Mouse (Mus musculus) liver, adult 2 months (tissue): ENCODE measurements at regions not wholly inside any gene's neighbourhood (a gene's known extent, or its start where the extent isn't known, plus 50 kb on each side); places are given as distances from the start of the nearest gene placed in this dataset.

Experiments used
- DNase-seq: peaks from one replicate; pipeline ENCODE4 v3.0.0-alpha.2; 2011; ENCODE audit warnings: low read depth, low spot score; ENCODE audit errors: extremely low read depth
- H3K27ac ChIP-seq: fragments of 200-500 bp; replicated peaks from 2 replicates; pipeline ENCODE4 v1.5.1; 2012; ENCODE audit warnings: low read depth, mild to moderate bottlenecking, control low read depth, inconsistent platforms, low read length; ENCODE audit not compliant: insufficient read depth
- H3K27me3 ChIP-seq: fragments of 200-500 bp; 2 replicates; pipeline ENCODE4 v1.6.1; 2012; ENCODE audit warnings: mild to moderate bottlenecking, moderate library complexity, low read length, inconsistent platforms; ENCODE audit not compliant: control insufficient read depth, insufficient read depth
- H3K36me3 ChIP-seq: fragments of 200-500 bp; 2 replicates; pipeline ENCODE4 v1.6.1; 2012; ENCODE audit warnings: low read length, inconsistent platforms; ENCODE audit not compliant: control insufficient read depth, insufficient read depth
- H3K4me1 ChIP-seq: fragments of 200-500 bp; 2 replicates; pipeline ENCODE4 v1.6.1; 2011; ENCODE audit warnings: low read length; ENCODE audit not compliant: control insufficient read depth, insufficient read depth
- H3K4me3 ChIP-seq: fragments of 200-500 bp; 2 replicates; pipeline ENCODE4 v1.5.1; 2011; ENCODE audit warnings: low read depth, mild to moderate bottlenecking, control low read depth, low read length, moderate library complexity; ENCODE audit not compliant: insufficient read depth
- H3K79me2 ChIP-seq: fragments of 200-500 bp; 2 replicates; pipeline ENCODE4 v1.6.1; 2012; ENCODE audit warnings: inconsistent platforms, mild to moderate bottlenecking, low read length, moderate library complexity; ENCODE audit not compliant: control insufficient read depth, insufficient read depth
- H3K9ac ChIP-seq: fragments of 200-500 bp; 2 replicates; pipeline ENCODE4 v1.6.1; 2012; ENCODE audit warnings: low read depth, mild to moderate bottlenecking, control low read depth, inconsistent platforms, low read length
- CTCF ChIP-seq: fragments of 200-500 bp; IDR thresholded peaks from 2 replicates; pipeline ENCODE4 v1.5.1; 2011; ENCODE audit warnings: low read depth, low read length, control low read depth
- POLR2A ChIP-seq: fragments of 200-500 bp; IDR thresholded peaks from 2 replicates; pipeline ENCODE4 v1.6.1; 2011; ENCODE audit warnings: low read length, control low read depth; ENCODE audit not compliant: insufficient read depth; ENCODE audit errors: extremely low read depth
- WGBS: fragments of 180-500 bp; shearing (Covaris S2); methylation state at CpG from one replicate; pipeline ENCODE4 v1.1.7; 2018; 5-methylcytosine and 5-hydroxymethylcytosine counted together

GRCm38 (mm10) chr8:41824928-41825327, 408.1 kb upstream of the Frg1 start:
- peak; percentile 16 for DNase-seq
- H3K27me3 ChIP-seq, result no peaks in the 10 kb centered on the region
- no peak overlapping the region for H3K27ac ChIP-seq
- no peaks in the 10 kb centered on the region for H3K79me2 ChIP-seq
- 28% methylated on average over 7 of the region's 7 CpGs for WGBS
- H3K4me3 ChIP-seq, result no peak overlapping the region
- TF ChIP-seq POLR2A (no peak), CTCF (no peak)
- no peaks in the 10 kb centered on the region for H3K36me3 ChIP-seq
- no peak overlapping the region for H3K9ac ChIP-seq
- H3K4me1 ChIP-seq, result no peaks in the 10 kb centered on the region

GRCm38 (mm10) chr8:41823041-41823440, 406.2 kb upstream of the Frg1 start:
- Histone ChIP-seq H3K4me1 (no peaks in the 10 kb centered on the region), H3K9ac (no peak overlapping the region), H3K36me3 (no peaks in the 10 kb centered on the region), H3K27me3 (no peaks in the 10 kb centered on the region), H3K27ac (no peak overlapping the region), H3K79me2 (no peaks in the 10 kb centered on the region), H3K4me3 (no peak overlapping the region)
- TF ChIP-seq CTCF, result no peak
- TF ChIP-seq POLR2A, result no peak
- WGBS, result 60% methylated on average over 8 of the region's 8 CpGs
- no peak for DNase-seq

GRCm38 (mm10) chr8:41821676-41822075, 404.8 kb upstream of the Frg1 start:
- no peaks in the 10 kb centered on the region for H3K27me3 ChIP-seq
- H3K27ac ChIP-seq, result no peak overlapping the region
- H3K4me1 ChIP-seq, result no peaks in the 10 kb centered on the region
- TF ChIP-seq POLR2A, result no peak
- TF ChIP-seq CTCF, result no peak
- H3K9ac ChIP-seq, result no peak overlapping the region
- H3K4me3 ChIP-seq, result no peak overlapping the region
- H3K36me3 ChIP-seq, result no peaks in the 10 kb centered on the region
- H3K79me2 ChIP-seq, result no peaks in the 10 kb centered on the region
- DNase-seq, result no peak
- 89% methylated on average over 5 of the region's 5 CpGs for WGBS

DNA sequence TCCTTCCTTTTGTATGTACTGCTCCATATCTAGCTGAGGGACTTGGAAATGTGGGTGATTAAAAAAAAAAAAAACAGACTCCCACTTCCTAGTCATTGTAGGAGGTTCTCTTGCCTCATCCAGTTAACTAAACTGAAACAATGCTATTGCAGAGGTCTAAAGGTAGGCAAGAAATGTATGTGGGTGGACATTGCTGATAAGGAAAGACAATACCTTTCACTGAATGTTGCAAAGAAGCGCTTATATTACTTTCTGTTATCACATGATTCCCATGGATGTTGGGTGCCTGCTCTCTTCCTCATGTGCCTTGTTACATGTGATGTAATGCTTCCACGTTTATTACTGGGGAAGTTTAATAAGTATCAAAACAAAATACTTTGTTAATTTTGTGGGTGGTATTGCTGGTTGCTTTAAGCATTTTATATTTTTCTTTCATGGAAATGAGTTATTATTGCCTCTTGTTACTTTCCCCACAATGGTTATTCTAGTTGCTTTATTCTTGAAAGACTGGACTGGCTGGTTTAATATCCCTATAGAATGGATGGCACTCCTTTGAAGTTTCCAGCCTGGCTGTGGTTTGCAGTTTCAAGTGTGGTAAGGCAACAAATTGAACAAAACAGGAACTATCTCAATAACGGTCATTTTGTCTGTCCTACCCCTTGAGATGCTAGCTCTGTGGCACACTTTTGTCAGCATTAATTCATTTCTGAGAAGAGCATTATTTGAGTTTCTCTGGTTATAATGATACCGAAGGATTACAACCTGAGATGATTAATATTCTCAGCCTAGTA, 403.9 kb upstream of the Frg1 start:
- no peaks in the 10 kb centered on the region for H3K36me3 ChIP-seq
- 71% methylated on average over 4 of the region's 4 CpGs for WGBS
- no peak overlapping the region for H3K4me3 ChIP-seq
- H3K4me1 ChIP-seq, result no peaks in the 10 kb centered on the region
- no peak for DNase-seq
- no peaks in the 10 kb centered on the region for H3K79me2 ChIP-seq
- TF ChIP-seq POLR2A (no peak), CTCF (no peak)
- H3K27me3 ChIP-seq, result no peaks in the 10 kb centered on the region
- no peak overlapping the region for H3K9ac ChIP-seq
- no peak overlapping the region for H3K27ac ChIP-seq

DNA sequence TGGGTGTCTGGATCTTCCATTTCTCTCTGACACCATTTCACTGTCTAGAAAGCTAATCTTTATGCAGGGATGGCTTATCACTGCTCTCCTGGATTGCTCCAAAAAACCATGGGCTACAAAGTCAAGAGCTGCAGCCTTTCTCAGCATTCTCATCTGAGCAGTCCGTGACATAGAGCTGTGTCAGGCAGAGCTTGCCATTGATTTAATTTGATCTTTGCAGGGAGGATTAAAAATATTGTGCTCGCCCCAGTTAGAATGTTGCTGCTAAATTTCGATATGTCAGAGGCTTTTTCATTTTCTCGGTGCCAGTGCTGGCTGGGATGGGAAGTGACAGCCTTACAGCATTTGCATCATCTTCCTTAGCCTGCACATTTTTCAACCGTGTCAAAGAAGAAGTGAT, 401.7 kb upstream of the Frg1 start:
- no peaks in the 10 kb centered on the region for H3K4me1 ChIP-seq
- H3K4me3 ChIP-seq, result no peak overlapping the region
- no peak overlapping the region for H3K9ac ChIP-seq
- H3K36me3 ChIP-seq, result no peaks in the 10 kb centered on the region
- TF ChIP-seq POLR2A (no peak), CTCF (no peak)
- no peaks in the 10 kb centered on the region for H3K79me2 ChIP-seq
- no peak for DNase-seq
- no peaks in the 10 kb centered on the region for H3K27me3 ChIP-seq
- no peak overlapping the region for H3K27ac ChIP-seq
- WGBS, result 69% methylated on average over 5 of the region's 5 CpGs

DNA sequence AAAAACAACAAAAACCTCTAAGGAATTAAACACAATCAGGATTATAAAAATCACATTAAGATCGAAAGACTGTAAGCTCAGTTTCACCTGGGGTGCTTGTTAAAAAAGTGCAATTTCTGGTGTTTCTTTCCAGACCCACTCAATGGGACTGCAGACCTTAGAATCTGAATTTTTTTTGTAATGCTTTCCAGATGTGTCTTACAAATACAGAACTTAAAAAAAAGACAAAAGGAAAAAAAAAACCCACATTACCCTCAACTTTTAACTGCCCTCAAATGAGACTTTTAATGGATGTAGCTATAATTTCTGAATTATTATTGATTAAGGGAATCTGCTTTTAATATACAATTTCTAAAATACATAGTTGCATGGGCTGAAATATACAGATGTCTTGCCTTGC, 401.2 kb upstream of the Frg1 start:
- Histone ChIP-seq H3K27ac (no peak overlapping the region), H3K79me2 (no peaks in the 10 kb centered on the region), H3K27me3 (no peaks in the 10 kb centered on the region), H3K4me1 (no peaks in the 10 kb centered on the region), H3K36me3 (no peaks in the 10 kb centered on the region), H3K4me3 (no peak overlapping the region), H3K9ac (no peak overlapping the region)
- 78% methylated on average over 1 of the region's 1 CpGs for WGBS
- no peak for DNase-seq
- TF ChIP-seq CTCF (no peak), POLR2A (no peak)
